Mouse (Mus musculus) hindbrain, embryonic 14.5 days (tissue): ENCODE measurements around the gene Pabpc1l. TPM values are rescaled to one million over a fixed set of nuclear protein-coding genes. Genes with fewer than 3 reads are reported as not detected.

Experiments
- ATAC-seq: fragments of 200-750 bp; cut with Nextera tagmentation; 2 replicates; pipeline ENCODE4 v1.8.0; 2017; ENCODE audit warnings: moderate number of reproducible peaks, mild to moderate bottlenecking, moderate TSS enrichment, moderate library complexity; ENCODE audit not compliant: low FRiP score
- DNase-seq: peaks from one replicate; pipeline ENCODE4 v3.0.0-alpha.2; 2015; ENCODE audit warnings: low spot score
- H3K27ac ChIP-seq: fragments of 300-500 bp; sonication (generic); 2 replicates; pipeline ENCODE4 v1.5.1; 2014; ENCODE audit warnings: mild to moderate bottlenecking, moderate library complexity
- H3K27me3 ChIP-seq: fragments of 300-500 bp; sonication (generic); 2 replicates; pipeline ENCODE4 v1.6.1; 2014; ENCODE audit warnings: mild to moderate bottlenecking, low read length, mixed read lengths; ENCODE audit not compliant: control insufficient read depth, insufficient read depth
- H3K36me3 ChIP-seq: fragments of 300-500 bp; sonication (generic); replicated peaks from 2 replicates; pipeline ENCODE4 v1.6.1; 2014; ENCODE audit not compliant: control insufficient read depth, insufficient read depth
- H3K4me1 ChIP-seq: fragments of 300-500 bp; sonication (generic); replicated peaks from 2 replicates; pipeline ENCODE4 v1.6.1; 2014; ENCODE audit warnings: antibody characterized with exemption, low read length, mixed read lengths; ENCODE audit not compliant: control insufficient read depth, insufficient read depth
- H3K4me2 ChIP-seq: fragments of 300-500 bp; sonication (generic); replicated peaks from 2 replicates; pipeline ENCODE4 v1.6.1; 2014; ENCODE audit warnings: mild to moderate bottlenecking, moderate library complexity
- H3K4me3 ChIP-seq: fragments of 300-500 bp; sonication (generic); replicated peaks from 2 replicates; pipeline ENCODE4 v1.5.1; 2014; ENCODE audit warnings: mild to moderate bottlenecking, low read length
- H3K9ac ChIP-seq: fragments of 300-500 bp; sonication (generic); 2 replicates; pipeline ENCODE4 v1.6.1; 2014
- H3K9me3 ChIP-seq: fragments of 300-500 bp; sonication (generic); 2 replicates; pipeline ENCODE4 v1.6.1; 2016; ENCODE audit warnings: low read length; ENCODE audit not compliant: control insufficient read depth
- WGBS: fragments of 180-500 bp; shearing (Covaris S2); extraction: QIAGEN DNeasy Blood & Tissue Kit; methylation state at CpG from one replicate; pipeline ENCODE4 v1.1.7; 2014; 5-methylcytosine and 5-hydroxymethylcytosine counted together
- polyA plus RNA-seq: library from polyadenylated mRNA; unstranded; fragments of >200 nt; fragmentation: Nextera tagmentation; extraction: Ambion mirVana; gene quantifications from 2 replicates; pipeline ENCODE4 v1.2.1, GENCODE M21; 2014

The Pabpc1l gene
- polyA plus RNA-seq, 1 experiment from 2014 or later, result 1.6 TPM

GRCm38 (mm10) chr2:164087416-164088017, 62.3 kb downstream of the Pabpc1l start:
- H3K27me3 ChIP-seq, result no peaks in the 10 kb centered on the region
- no peaks in the 10 kb centered on the region for H3K4me1 ChIP-seq
- no peak overlapping the region for H3K4me2 ChIP-seq
- 90% methylated on average over 6 of the region's 6 CpGs for WGBS
- H3K9ac ChIP-seq, result no peak overlapping the region
- no peak for ATAC-seq
- DNase-seq, result no peak
- H3K36me3 ChIP-seq, result peaks cover 91% of the 10 kb centered on the region
- no peak overlapping the region for H3K27ac ChIP-seq
- no peak overlapping the region for H3K4me3 ChIP-seq
- no peaks in the 10 kb centered on the region for H3K9me3 ChIP-seq

GRCm38 (mm10) chr2:164089508-164089907, 64.3 kb downstream of the Pabpc1l start:
- Histone ChIP-seq H3K4me2 (no peak overlapping the region), H3K9ac (no peak overlapping the region), H3K4me3 (no peak overlapping the region), H3K4me1 (no peaks in the 10 kb centered on the region), H3K9me3 (no peaks in the 10 kb centered on the region), H3K27ac (no peak overlapping the region), H3K36me3 (peaks cover 75% of the 10 kb centered on the region), H3K27me3 (no peaks in the 10 kb centered on the region)
- WGBS, result 87% methylated on average over 4 of the region's 4 CpGs
- no peak for ATAC-seq
- no peak for DNase-seq

- ATAC-seq (no peak), DNase-seq (no peak)
- Histone ChIP-seq H3K4me2 (no peak overlapping the region), H3K27ac (no peak overlapping the region), H3K4me1 (no peaks in the 10 kb centered on the region), H3K36me3 (peaks cover 66% of the 10 kb centered on the region), H3K9me3 (no peaks in the 10 kb centered on the region), H3K9ac (no peak overlapping the region), H3K27me3 (no peaks in the 10 kb centered on the region), H3K4me3 (no peak overlapping the region)
- WGBS, result 91% methylated on average over 7 of the region's 7 CpGs
These were observed 68.9 kb downstream of the Pabpc1l start for GRCm38 (mm10) chr2:164094152-164094551.

- no peak overlapping the region for H3K4me2 ChIP-seq
- H3K9me3 ChIP-seq, result no peaks in the 10 kb centered on the region
- H3K27ac ChIP-seq, result no peak overlapping the region
- H3K4me3 ChIP-seq, result no peak overlapping the region
- no peaks in the 10 kb centered on the region for H3K27me3 ChIP-seq
- DNase-seq (no peak), ATAC-seq (no peak)
- 95% methylated on average over 11 of the region's 11 CpGs for WGBS
- peaks cover 69% of the 10 kb centered on the region for H3K36me3 ChIP-seq
- no peak overlapping the region for H3K9ac ChIP-seq
- H3K4me1 ChIP-seq, result no peaks in the 10 kb centered on the region
These were observed 73.5 kb downstream of the Pabpc1l start for GRCm38 (mm10) chr2:164098603-164099250.

Other genes with a start within 250 kb of the Pabpc1l start
- 0.23 TPM in 1 of 2 replicates, not detected in the other for gene Ccn5, start 204.6 kb upstream of the Pabpc1l start, polyA plus RNA-seq
- 0.29 TPM in 1 of 2 replicates, not detected in the other for gene Kcnk15, start 171.8 kb upstream of the Pabpc1l start, polyA plus RNA-seq
- gene Rims4, start 106.8 kb upstream of the Pabpc1l start, polyA plus RNA-seq, result 7.1 and 8.9 TPM in 2 replicates
- 445 and 473 TPM in 2 replicates for gene Ywhab, start 30.5 kb upstream of the Pabpc1l start, polyA plus RNA-seq
- 26.6 and 27.4 TPM in 2 replicates for gene Stk4, start 44.9 kb downstream of the Pabpc1l start, polyA plus RNA-seq
- gene Tomm34, start 45.7 kb downstream of the Pabpc1l start, polyA plus RNA-seq, result 48.3 and 48.9 TPM in 2 replicates
- 1.1 and 1.6 TPM in 2 replicates for gene Kcns1, start 145.7 kb downstream of the Pabpc1l start, polyA plus RNA-seq
- gene Wfdc5, start 157.3 kb downstream of the Pabpc1l start, polyA plus RNA-seq, result not detected in 2 replicates
- gene Wfdc12, start 165.2 kb downstream of the Pabpc1l start, polyA plus RNA-seq, result not detected in 2 replicates
- gene Wfdc15a, start 174.7 kb downstream of the Pabpc1l start, polyA plus RNA-seq, result not detected in 2 replicates
- not detected in 2 replicates for gene Wfdc15b, start 196.2 kb downstream of the Pabpc1l start, polyA plus RNA-seq
- not detected in 2 replicates for gene Svs2, start 213.0 kb downstream of the Pabpc1l start, polyA plus RNA-seq
- not detected in 2 replicates for gene Svs3b, start 231.2 kb downstream of the Pabpc1l start, polyA plus RNA-seq